Mouse (Mus musculus) CH12.LX (cell line): ENCODE data around the gene Gm20909. TPM values are rescaled to one million over a fixed set of nuclear protein-coding genes. Genes with fewer than 3 reads are reported as not detected.
"Not testable (repeated sequence)": the region's sequence is repeated elsewhere in the genome, so short reads cannot be mapped to it uniquely, and the experiment has no call there.

Experiments
- DNase-seq: peaks from one replicate; pipeline ENCODE4 v3.0.0-alpha.2; 2013; ENCODE audit errors: extremely low read depth
- H3K27ac ChIP-seq: 2 replicates; pipeline ENCODE4 v1.5.1; 2012; ENCODE audit warnings: low read depth, mild to moderate bottlenecking, control low read depth, moderate library complexity; ENCODE audit not compliant: insufficient read depth
- H3K27me3 ChIP-seq: replicated peaks from 2 replicates; pipeline ENCODE3; 2012; ENCODE audit warnings: inconsistent platforms
- H3K36me3 ChIP-seq, 2 experiments: replicated peaks in 1 of 2; 2 replicates each; pipeline versions ENCODE3 to v1.6.1; 2012; ENCODE audit warnings: inconsistent platforms in 1 of 2, low read length in 1 of 2, mild to moderate bottlenecking in 1 of 2, mixed read lengths in 1 of 2, moderate library complexity in 1 of 2; ENCODE audit not compliant: control insufficient read depth in 1 of 2, insufficient read depth in 1 of 2
- H3K4me1 ChIP-seq, 2 experiments: 2 replicates each; pipeline ENCODE4 v1.6.1; 2012; ENCODE audit warnings: inconsistent platforms in 1 of 2, moderate library complexity in 1 of 2; ENCODE audit not compliant: insufficient read depth in 2 of 2, control insufficient read depth in 1 of 2
- H3K4me2 ChIP-seq: 2 replicates; pipeline ENCODE4 v1.6.1; 2012; ENCODE audit warnings: low read depth, mild to moderate bottlenecking, control low read depth; ENCODE audit not compliant: poor library complexity, insufficient read depth, severe bottlenecking
- H3K4me3 ChIP-seq, 3 experiments: fragments of 150-350 bp in 1 of 3; sonication (generic) in 1 of 3; replicated peaks in 1 of 3; 2 replicates each; pipeline versions ENCODE3 to v1.5.1; 2011 to 2012; ENCODE audit warnings: low read depth in 2 of 3, low read length in 2 of 3, mild to moderate bottlenecking in 2 of 3, moderate library complexity in 2 of 3, control low read depth in 1 of 3, improper control_type of control experiment in 1 of 3, inconsistent platforms in 1 of 3, mixed read lengths in 1 of 3; ENCODE audit not compliant: poor library complexity in 1 of 3
- H3K79me2 ChIP-seq: replicated peaks from 2 replicates; pipeline ENCODE4 v1.6.1; 2012; ENCODE audit warnings: mild to moderate bottlenecking, moderate library complexity; ENCODE audit not compliant: control insufficient read depth, poor library complexity, insufficient read depth, severe bottlenecking; ENCODE audit errors: extremely low read depth
- H3K9ac ChIP-seq: 2 replicates; pipeline ENCODE4 v1.6.1; 2012; ENCODE audit warnings: low read depth, mild to moderate bottlenecking, control low read depth, moderate library complexity; ENCODE audit not compliant: insufficient read depth
- H3K9me3 ChIP-seq: replicated peaks from 2 replicates; pipeline ENCODE3; 2012; ENCODE audit warnings: low read length, inconsistent platforms, mixed read lengths
- dilution Hi-C: fragments of 300-500 bp; cut with MboI; formaldehyde crosslinking; loops from 2 replicates; pipeline ENCODE4 v1.14.3; 2020; ENCODE audit warnings: low sequenced_read_pairs; ENCODE audit not compliant: extremely low pct_unique_long_range_greater_than_20kb, extremely low pct_ligation_motif_present
- in situ Hi-C: fragments of 300-500 bp; cut with MboI; formaldehyde crosslinking; loops from 3 replicates; pipeline ENCODE4 v1.14.3; 2019; ENCODE audit warnings: low sequenced_read_pairs, low pct_ligation_motif_present, low pct_unique_long_range_greater_than_20kb, mixed read lengths
- polyA plus RNA-seq: library from polyadenylated mRNA; unstranded; fragments of >175 nt; gene quantifications from 2 replicates; pipeline ENCODE4 v1.2.1, GENCODE M21; 2012; ENCODE audit warnings: low read depth; ENCODE audit not compliant: insufficient read length
- total RNA-seq, 2 experiments: library from RNA; depleted of rRNA; stranded (reverse); fragments of 300-350 nt in 1 of 2; fragments of >200 nt in 1 of 2; gene quantifications; 2 replicates each; pipeline ENCODE4 v1.2.3; 2012 to 2014

The Gm20909 gene
- not detected in 2 replicates for total RNA-seq (2012; rRNA removed)
- not detected in 2 replicates for total RNA-seq (2014; rRNA removed)
- not detected in 2 replicates for polyA plus RNA-seq

GRCm38 (mm10) chrY:21164270-21164669 lies at the start of gene Gm20909:
Gene Gm20909, plus strand, starts transcription at chrY:21164570.
- H3K27ac ChIP-seq, H3K4me1 ChIP-seq, H3K4me2 ChIP-seq, H3K36me3 ChIP-seq, dilution Hi-C loops, H3K9ac ChIP-seq, DNase-seq, in situ Hi-C loops, H3K4me3 ChIP-seq, H3K27me3 ChIP-seq, H3K79me2 ChIP-seq, H3K9me3 ChIP-seq: not testable (repeated sequence)

Other genes with a start within 250 kb of the Gm20909 start
- gene Gm29866, start 170.9 kb upstream of the Gm20909 start, total RNA-seq (2012; rRNA removed) = not detected in 2 replicates
- gene Gm29866, start 170.9 kb upstream of the Gm20909 start, total RNA-seq (2014; rRNA removed) = not detected in 2 replicates
- not detected in 2 replicates for gene Gm29866, start 170.9 kb upstream of the Gm20909 start, polyA plus RNA-seq
- not detected in 2 replicates for gene Gm20865, start 77.0 kb downstream of the Gm20909 start, total RNA-seq (2012; rRNA removed)
- not detected in 2 replicates for gene Gm20865, start 77.0 kb downstream of the Gm20909 start, total RNA-seq (2014; rRNA removed)
- not detected in 2 replicates for gene Gm20865, start 77.0 kb downstream of the Gm20909 start, polyA plus RNA-seq